Mouse (Mus musculus) hindbrain, embryonic 14.5 days (tissue): ENCODE data around the gene Zcchc10. TPM values are rescaled to one million over a fixed set of nuclear protein-coding genes. Genes with fewer than 3 reads are reported as not detected.
"Not testable (repeated sequence)": the region's sequence is repeated elsewhere in the genome, so short reads cannot be mapped to it uniquely, and the experiment has no call there.

Experiments
- ATAC-seq: fragments of 200-750 bp; cut with Nextera tagmentation; 2 replicates; pipeline ENCODE4 v1.8.0; 2017; ENCODE audit warnings: moderate number of reproducible peaks, mild to moderate bottlenecking, moderate TSS enrichment, moderate library complexity; ENCODE audit not compliant: low FRiP score
- DNase-seq: peaks from one replicate; pipeline ENCODE4 v3.0.0-alpha.2; 2015; ENCODE audit warnings: low spot score
- H3K27ac ChIP-seq: fragments of 300-500 bp; sonication (generic); 2 replicates; pipeline ENCODE4 v1.5.1; 2014; ENCODE audit warnings: mild to moderate bottlenecking, moderate library complexity
- H3K27me3 ChIP-seq: fragments of 300-500 bp; sonication (generic); 2 replicates; pipeline ENCODE4 v1.6.1; 2014; ENCODE audit warnings: mild to moderate bottlenecking, low read length, mixed read lengths; ENCODE audit not compliant: control insufficient read depth, insufficient read depth
- H3K36me3 ChIP-seq: fragments of 300-500 bp; sonication (generic); replicated peaks from 2 replicates; pipeline ENCODE4 v1.6.1; 2014; ENCODE audit not compliant: control insufficient read depth, insufficient read depth
- H3K4me1 ChIP-seq: fragments of 300-500 bp; sonication (generic); replicated peaks from 2 replicates; pipeline ENCODE4 v1.6.1; 2014; ENCODE audit warnings: antibody characterized with exemption, low read length, mixed read lengths; ENCODE audit not compliant: control insufficient read depth, insufficient read depth
- H3K4me2 ChIP-seq: fragments of 300-500 bp; sonication (generic); replicated peaks from 2 replicates; pipeline ENCODE4 v1.6.1; 2014; ENCODE audit warnings: mild to moderate bottlenecking, moderate library complexity
- H3K4me3 ChIP-seq: fragments of 300-500 bp; sonication (generic); replicated peaks from 2 replicates; pipeline ENCODE4 v1.5.1; 2014; ENCODE audit warnings: mild to moderate bottlenecking, low read length
- H3K9ac ChIP-seq: fragments of 300-500 bp; sonication (generic); 2 replicates; pipeline ENCODE4 v1.6.1; 2014
- H3K9me3 ChIP-seq: fragments of 300-500 bp; sonication (generic); 2 replicates; pipeline ENCODE4 v1.6.1; 2016; ENCODE audit warnings: low read length; ENCODE audit not compliant: control insufficient read depth
- WGBS: fragments of 180-500 bp; shearing (Covaris S2); extraction: QIAGEN DNeasy Blood & Tissue Kit; methylation state at CpG from one replicate; pipeline ENCODE4 v1.1.7; 2014; 5-methylcytosine and 5-hydroxymethylcytosine counted together
- polyA plus RNA-seq: library from polyadenylated mRNA; unstranded; fragments of >200 nt; fragmentation: Nextera tagmentation; extraction: Ambion mirVana; gene quantifications from 2 replicates; pipeline ENCODE4 v1.2.1, GENCODE M21; 2014

Gene Zcchc10
- polyA plus RNA-seq, result 13.9 and 14.9 TPM in 2 replicates

DNA sequence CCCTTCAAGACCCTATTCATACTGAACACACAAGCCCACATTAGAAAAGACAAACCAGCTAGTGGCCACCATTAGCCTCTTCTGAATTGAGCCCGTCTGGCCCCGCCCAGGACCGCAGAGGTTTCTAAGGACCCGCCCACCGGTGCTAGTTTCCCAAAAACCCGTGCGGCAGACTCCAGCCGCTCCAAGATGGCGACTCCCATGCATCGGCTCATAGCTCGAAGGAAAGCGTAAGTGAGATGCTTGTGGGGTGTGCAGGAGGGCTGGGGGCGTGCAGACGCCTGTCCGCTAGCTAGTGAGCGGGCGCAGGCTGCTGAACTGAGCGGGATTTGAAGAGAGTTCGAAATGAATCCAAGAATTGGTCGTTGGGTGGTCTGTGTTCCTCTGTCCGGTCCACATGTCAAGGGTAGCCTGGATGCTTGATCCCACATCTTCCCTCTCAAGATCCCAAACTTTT is at the start of gene Zcchc10:
Zcchc10 (plus strand) TSS at position 168 of the 457 bp plus-strand sequence.
- Histone ChIP-seq H3K4me1 (peaks cover 9% of the 10 kb centered on the region; the same call in 1 of the 2 replicates), H3K9ac (peak within 1 kb of the TSS; percentile 72), H3K27ac (peak within 1 kb of the TSS; percentile 70), H3K36me3 (peaks cover 26% of the 10 kb centered on the region), H3K9me3 (no peaks in the 10 kb centered on the region), H3K27me3 (no peaks in the 10 kb centered on the region), H3K4me2 (peak within 1 kb of the TSS; percentile 76), H3K4me3 (peak within 1 kb of the TSS; percentile 58)
- under 1% methylated on average over 21 of the region's 21 CpGs for WGBS
- DNase-seq (peak; percentile 88), ATAC-seq (peak; percentile 91)

DNA sequence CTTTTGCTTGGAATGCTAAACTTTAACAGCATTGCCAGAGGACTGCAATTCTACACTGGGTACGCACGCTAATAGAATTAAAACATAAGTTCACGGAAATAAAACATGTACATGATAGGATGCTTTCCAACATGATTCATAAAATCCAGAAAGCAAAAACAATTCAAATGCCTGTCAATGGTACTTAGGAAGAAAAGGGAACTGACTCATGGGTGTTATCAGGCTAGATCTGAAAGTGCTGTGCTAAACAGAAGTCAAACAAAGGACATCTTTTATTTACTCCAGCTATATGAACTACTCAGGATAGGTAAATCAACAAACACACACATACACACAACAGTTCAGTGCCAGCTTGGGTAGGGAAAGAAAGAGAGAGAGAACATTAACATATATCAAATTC is 49.1 kb upstream of the Zcchc10 start:
- Histone ChIP-seq H3K9ac (no peak overlapping the region), H3K36me3 (peaks cover 73% of the 10 kb centered on the region), H3K4me2 (no peak overlapping the region), H3K4me1 (no peaks in the 10 kb centered on the region), H3K27me3 (no peaks in the 10 kb centered on the region), H3K9me3 (no peaks in the 10 kb centered on the region), H3K27ac (no peak overlapping the region), H3K4me3 (no peak overlapping the region)
- WGBS, result 97% methylated on average over 3 of the region's 3 CpGs
- DNase-seq (no peak), ATAC-seq (no peak)

DNA sequence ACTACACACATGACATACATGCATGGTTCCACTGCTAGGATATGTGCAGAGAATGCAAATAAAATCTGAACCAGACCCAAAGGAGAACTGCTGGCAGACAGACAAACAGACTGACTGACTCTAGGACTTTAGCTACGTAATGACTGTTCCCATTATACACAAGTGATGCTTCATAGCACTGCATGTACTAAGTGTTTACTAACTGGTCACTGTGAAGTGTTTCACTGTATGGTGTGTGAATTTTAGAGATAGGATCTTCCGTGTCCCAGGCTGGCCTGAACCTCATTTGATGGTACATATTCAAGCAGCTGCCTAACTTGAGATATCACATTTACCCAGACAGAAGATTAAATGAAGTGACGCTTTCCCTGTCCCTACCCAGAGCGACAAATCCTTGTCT is 46.1 kb upstream of the Zcchc10 start:
- DNase-seq, result no peak
- H3K9ac ChIP-seq, result no peak overlapping the region

DNA sequence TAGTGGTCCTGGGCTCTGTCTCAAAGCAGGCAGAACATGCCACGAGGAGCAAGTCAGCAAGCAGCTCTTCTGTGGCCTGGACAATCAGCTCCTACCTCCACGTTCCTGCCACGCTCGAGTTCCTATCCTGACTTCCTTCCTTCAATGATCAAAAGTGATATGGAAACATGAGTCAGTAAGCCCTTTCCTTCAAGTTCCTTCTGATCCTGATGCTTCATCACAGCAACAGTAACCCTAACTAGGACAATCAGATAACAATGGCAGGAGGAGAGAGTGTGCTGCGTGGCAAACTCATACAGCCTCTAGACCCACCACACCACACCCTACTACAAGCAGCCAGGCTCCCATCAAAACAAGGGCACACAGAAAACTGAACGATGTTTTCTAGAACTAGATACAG is 38.6 kb upstream of the Zcchc10 start:
- Histone ChIP-seq H3K9me3 (no peaks in the 10 kb centered on the region), H3K4me1 (no peaks in the 10 kb centered on the region), H3K27me3 (no peaks in the 10 kb centered on the region), H3K4me3 (no peak overlapping the region), H3K27ac (no peak overlapping the region), H3K36me3 (peaks cover 98% of the 10 kb centered on the region), H3K9ac (no peak overlapping the region), H3K4me2 (no peak overlapping the region)
- DNase-seq (no peak), ATAC-seq (no peak)
- WGBS, result 92% methylated on average over 6 of the region's 6 CpGs

More for the DNA sequence above, 46.1 kb upstream of the Zcchc10 start:
- Histone ChIP-seq H3K4me2 (no peak overlapping the region), H3K4me3 (no peak overlapping the region), H3K4me1 (no peaks in the 10 kb centered on the region), H3K36me3 (peaks cover 73% of the 10 kb centered on the region), H3K27me3 (no peaks in the 10 kb centered on the region), H3K9me3 (no peaks in the 10 kb centered on the region), H3K27ac (no peak overlapping the region)
- 98% methylated on average over 4 of the region's 4 CpGs for WGBS
- ATAC-seq, result no peak

DNA sequence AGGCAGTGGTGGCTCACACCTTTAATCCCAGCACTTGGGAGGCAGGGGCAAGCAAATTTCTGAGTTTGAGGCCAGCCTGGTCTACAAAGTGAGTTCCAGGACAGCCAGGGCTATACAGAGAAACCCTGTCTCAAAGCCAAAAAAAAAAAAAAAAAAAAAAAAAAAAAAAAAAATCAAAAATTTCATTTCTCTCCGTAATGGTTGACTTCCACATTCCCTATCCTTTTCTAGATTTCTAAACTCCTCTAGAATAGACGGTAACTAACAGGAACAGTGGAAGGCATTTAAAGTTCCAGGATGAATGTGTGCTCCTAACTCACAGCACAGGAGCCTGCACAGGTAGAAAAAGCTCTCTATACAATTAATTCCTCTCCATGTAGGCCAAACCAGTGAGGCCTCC is 34.3 kb upstream of the Zcchc10 start:
- DNase-seq, H3K9ac ChIP-seq, ATAC-seq, H3K9me3 ChIP-seq, H3K4me3 ChIP-seq, H3K4me2 ChIP-seq, H3K27me3 ChIP-seq, H3K4me1 ChIP-seq, H3K27ac ChIP-seq: not testable (repeated sequence)
- 97% methylated on average over 2 of the region's 2 CpGs for WGBS
- peaks cover 73% of the 10 kb centered on the region for H3K36me3 ChIP-seq

DNA sequence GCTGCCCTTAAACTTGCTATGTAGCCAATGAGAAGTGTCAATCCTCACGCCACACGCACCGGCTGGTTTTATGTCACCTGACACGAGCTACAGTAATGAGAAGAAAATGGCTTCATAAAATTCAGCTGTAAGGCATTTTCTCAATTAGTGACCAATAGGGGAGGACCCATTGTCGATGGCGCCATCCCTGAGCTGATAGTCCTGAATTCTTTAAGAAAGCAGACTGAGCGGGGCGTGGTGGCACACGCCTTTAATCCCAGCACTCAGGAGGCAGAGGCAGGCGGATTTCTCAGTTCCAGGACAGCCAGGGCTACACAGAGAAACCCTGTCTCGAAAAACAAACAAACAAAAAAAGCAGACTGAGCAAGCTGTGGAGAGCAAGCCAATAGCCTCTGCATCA is 33.6 kb upstream of the Zcchc10 start:
- DNase-seq (no peak), ATAC-seq (no peak)
- H3K4me3 ChIP-seq, result no peak overlapping the region
- 93% methylated on average over 11 of the region's 11 CpGs for WGBS
- H3K9me3 ChIP-seq, result no peaks in the 10 kb centered on the region
- H3K4me2 ChIP-seq, result no peak overlapping the region
- peaks cover 66% of the 10 kb centered on the region for H3K36me3 ChIP-seq
- H3K4me1 ChIP-seq, result no peaks in the 10 kb centered on the region
- H3K9ac ChIP-seq, result no peak overlapping the region
- no peak overlapping the region for H3K27ac ChIP-seq
- H3K27me3 ChIP-seq, result no peaks in the 10 kb centered on the region

DNA sequence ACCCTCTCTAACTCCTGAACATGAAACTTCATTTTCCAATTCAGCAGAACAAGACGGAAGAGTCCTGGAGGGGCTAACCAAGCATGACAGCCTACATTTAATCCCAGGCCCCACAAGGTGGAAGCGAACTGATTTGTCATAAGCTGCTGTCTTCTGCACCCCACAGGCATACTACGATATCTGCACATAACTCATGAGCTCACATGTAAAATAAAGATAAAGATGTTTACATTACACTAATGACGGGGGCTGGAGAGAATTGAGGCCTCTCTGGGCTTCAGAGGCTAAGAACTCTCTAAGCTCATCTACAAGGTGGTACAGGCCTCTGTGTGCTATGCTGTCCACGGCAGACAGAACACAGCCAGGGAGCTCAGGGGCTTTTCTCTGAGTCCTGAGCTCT is 30.0 kb upstream of the Zcchc10 start:
- ATAC-seq (no peak), DNase-seq (no peak)
- Histone ChIP-seq H3K27me3 (no peaks in the 10 kb centered on the region), H3K27ac (no peak overlapping the region), H3K9ac (no peak overlapping the region), H3K36me3 (peaks cover 30% of the 10 kb centered on the region), H3K4me1 (peaks cover 21% of the 10 kb centered on the region), H3K4me3 (no peak overlapping the region), H3K9me3 (no peaks in the 10 kb centered on the region), H3K4me2 (no peak overlapping the region)
- 84% methylated on average over 5 of the region's 5 CpGs for WGBS

DNA sequence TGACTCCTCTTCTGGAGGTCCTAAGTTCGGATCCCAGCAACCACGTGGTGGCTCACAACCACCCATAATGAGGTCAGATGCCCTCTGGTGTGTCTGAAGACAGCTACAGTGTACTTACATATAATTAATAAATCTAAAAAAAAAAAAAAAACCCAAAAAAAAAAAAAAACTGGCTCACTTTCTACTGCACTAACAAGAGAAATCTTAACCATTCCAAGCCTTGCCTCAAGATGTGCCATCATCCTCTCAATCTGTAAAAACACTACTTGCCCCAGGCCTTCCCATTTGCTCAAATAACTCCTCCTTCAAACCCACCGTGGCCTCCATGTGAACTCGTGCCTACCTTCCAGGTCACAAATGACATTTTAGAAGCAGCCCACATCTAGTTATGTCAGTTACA is 27.6 kb upstream of the Zcchc10 start:
- DNase-seq, result no peak
- Histone ChIP-seq H3K36me3 (peaks cover 8% of the 10 kb centered on the region), H3K27ac (no peak overlapping the region), H3K4me3 (no peak overlapping the region), H3K27me3 (no peaks in the 10 kb centered on the region), H3K9ac (no peak overlapping the region), H3K4me2 (no peak overlapping the region), H3K9me3 (no peaks in the 10 kb centered on the region), H3K4me1 (peaks cover 28% of the 10 kb centered on the region)
- ATAC-seq, result no peak
- WGBS, result 77% methylated on average over 4 of the region's 4 CpGs

DNA sequence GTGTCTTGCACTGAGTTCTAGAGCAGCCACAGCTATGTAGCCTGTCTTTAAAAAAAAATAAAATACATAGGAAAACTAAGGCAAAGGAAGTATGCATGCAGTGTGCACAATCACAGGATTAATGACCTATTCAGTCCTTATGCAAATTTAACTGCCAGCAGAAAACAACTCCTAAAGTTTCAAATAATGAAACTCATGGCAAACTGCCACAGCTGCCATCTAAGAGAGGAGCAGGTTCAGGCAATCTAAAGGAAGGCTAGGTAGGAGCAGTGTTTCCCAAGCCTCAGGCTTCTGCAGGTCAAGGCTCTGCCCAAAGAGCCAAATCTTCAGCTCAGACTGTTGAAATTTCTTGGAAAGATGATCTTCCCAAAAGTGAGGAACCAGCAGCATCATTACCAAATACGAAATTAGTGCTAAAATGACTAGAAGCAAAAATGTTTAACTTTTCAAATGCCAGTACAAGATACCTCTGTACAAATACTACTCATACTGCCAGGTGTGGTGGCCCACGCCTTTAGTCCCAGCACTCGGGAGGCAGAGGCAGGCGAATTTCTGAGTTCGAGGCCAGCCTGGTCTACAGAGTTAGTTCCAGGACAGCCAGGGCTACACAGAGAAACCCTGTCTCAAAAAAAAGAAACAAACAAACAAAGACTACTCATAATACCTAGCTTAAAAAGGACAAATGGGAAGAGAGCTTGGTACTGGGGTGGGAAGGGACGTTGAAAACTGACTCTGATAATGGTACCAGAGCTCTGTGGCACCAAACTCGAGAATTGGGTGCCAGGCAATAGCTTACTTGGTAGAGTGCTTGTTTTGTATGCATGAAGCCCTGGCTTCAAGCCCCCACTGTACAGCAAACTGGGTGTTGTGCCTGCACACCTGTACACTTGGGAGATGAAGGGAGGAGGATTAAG is 26.3 kb upstream of the Zcchc10 start:
- peaks cover 28% of the 10 kb centered on the region for H3K4me1 ChIP-seq
- ATAC-seq, result no peak
- H3K4me3 ChIP-seq, result peak overlapping the region; percentile 93; the same call in 1 of the 2 replicates
- H3K27ac ChIP-seq, result no peak overlapping the region
- whole genome bisulfite sequencing, result 92% methylated on average over 7 of the region's 7 CpGs
- H3K9ac ChIP-seq, result peak overlapping the region; percentile 97; the same call in 1 of the 2 replicates
- H3K36me3 ChIP-seq, result 0 out of 2 replicates have a peak, but pooled peaks cover under 1% of the 10 kb centered on the region
- no peaks in the 10 kb centered on the region for H3K9me3 ChIP-seq
- DNase-seq, result no peak
- H3K27me3 ChIP-seq, result no peaks in the 10 kb centered on the region
- H3K4me2 ChIP-seq, result peak overlapping the region; percentile 78
